Mouse (Mus musculus) R1 (cell line): ENCODE measurements around the gene Krtap1-3.

Experiments
- DNase-seq: peaks from one replicate; pipeline ENCODE4 v3.0.0-alpha.2; 2018; ENCODE audit warnings: low read depth, low spot score

Gene Krtap1-3

DNA sequence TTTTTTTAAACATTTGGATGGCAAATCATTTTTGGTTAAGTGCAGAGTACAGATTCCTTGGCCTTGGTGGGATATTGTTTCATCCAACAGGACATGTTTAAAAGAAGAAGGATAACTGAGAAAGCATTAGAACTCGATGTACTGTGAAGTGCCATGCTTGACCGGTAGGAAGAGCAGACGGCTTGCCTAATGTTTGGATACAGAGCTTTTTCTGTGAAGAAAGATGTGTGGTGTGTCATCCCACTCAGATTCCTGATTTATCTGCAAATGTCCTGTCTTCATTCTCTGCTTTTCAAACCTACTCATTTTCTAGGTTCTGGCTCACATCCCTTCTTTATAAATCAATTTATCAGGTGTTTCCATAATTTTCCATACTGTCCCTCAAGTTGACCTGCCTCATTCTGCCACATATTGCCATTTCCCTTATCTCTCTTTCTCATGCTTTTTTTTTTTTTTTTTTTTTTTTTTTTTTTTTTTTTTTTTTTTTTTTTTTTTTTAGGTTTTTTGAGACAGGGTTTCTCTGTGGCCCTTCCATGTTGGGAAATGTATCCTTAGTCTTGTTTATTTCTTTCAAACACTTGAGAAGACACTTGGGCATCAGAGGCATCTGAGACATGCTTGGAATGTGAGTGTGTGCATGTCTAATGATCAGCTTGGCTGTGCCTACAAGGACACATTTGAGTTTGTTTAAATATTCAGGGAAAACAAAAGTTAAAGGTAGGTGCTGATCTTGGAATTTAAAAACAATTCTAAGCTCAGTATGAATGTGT is 33.0 kb downstream of the Krtap1-3 start:
- DNase-seq = no peak

DNA sequence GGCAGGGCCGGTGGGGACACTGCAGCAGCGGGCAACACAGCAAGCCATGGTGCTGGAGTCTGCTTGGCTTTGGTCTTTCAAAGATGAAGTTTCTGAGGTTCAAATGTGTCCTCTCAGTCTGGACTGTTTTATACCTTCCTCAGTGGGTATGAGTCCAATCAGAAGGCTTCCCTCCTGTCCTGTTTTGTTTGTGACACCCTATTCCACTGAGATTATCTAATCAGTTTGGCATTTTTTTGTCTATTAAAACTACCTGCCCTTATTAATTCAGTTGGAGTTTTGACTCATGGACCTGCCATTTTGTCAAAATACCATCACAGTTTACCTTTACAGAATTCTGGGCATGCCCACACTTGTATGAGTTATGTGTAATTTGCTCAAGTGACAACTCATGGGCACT is 34.4 kb downstream of the Krtap1-3 start, which contains the start of gene Krtap3-2:
Gene Krtap3-2, minus strand, starts transcription at position 101 of the 400 bp plus-strand sequence.
- DNase-seq = no peak

DNA sequence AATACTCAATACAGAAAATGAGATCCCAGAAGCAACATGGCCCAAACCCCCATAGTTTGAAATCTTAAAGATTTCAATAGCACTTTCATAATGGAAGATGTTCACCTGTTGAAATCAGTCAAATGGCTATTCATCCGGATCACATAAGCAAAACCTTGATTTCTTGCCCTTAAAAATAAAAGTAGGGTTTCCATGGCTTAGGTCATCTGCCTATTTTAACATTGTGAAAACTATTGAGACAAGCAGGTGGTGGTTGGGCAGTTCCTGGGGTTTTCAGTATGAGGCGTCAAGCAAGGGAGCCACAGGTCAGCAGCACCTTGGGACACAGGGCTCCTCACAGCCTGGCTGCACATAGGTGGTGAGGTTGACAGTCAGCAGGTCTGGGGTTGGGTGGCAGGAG is 34.9 kb downstream of the Krtap1-3 start:
- DNase-seq = no peak

DNA sequence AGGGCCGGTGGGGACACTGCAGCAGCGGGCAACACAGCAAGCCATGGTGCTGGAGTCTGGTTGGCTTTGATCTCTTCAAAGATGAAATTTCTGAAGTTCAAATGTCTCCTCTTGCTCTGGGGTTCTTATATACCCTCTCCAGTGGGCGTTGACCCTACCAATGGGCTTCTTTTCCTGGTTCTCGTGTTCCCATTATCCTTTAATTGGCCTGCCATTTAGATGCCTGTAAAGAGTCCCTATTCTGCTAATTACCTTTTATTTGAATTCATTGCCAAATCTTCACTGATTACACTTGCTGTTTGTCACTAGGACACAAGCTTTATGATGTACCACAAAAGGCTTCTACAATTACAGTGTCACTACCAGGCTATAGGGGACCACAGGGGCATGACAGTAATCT is 40.4 kb downstream of the Krtap1-3 start, which contains the start of gene Krtap3-3:
Gene Krtap3-3, minus strand, starts transcription at position 101 of the 400 bp plus-strand sequence.
- DNase-seq = no peak

DNA sequence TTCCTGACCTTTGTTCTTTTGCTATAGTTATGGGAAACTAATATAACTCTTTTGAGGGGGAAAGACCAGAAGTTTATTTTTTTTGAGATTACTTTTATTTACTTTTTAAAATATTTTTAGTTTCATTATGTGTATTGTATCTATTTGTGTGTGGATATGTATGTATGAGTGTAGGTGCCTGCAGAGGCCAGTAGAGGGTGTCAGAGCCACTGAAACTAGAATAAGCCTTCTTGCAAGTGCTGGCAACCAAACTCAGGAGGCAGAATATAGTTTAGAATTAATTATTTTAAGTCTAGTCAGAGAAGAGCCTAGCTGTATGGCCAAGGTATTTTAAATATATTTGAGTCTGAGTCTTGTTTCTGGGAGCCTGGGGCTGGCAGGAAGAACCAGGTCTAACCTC is 43.2 kb downstream of the Krtap1-3 start:
- DNase-seq = peak; percentile 27
